In the genomic region with DNA sequence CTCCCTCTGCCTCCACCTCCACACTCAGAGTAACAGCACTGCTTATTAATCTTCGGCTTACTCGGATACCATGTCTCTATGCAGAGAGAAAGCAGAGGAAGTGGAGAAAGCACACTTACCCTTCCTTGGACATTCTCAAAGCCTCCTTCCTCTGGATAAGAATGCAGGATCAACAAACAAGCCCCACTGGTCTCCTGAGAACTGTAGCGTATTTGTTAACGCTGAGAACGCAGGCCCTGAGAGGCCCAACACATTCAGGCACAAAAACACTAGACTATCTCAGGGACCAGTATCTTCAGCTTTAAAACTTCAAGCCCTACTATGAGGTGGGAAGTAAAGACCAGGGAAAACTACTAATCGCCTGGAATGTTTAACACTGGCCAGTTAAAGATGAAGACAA, we compare ENCODE assay signal across 9 mouse cellular contexts.
DNase-seq lines count a peak whose midpoint lies in the region; ATAC-seq and TF ChIP-seq lines count a peak whose summit lies in the region.
"Had no signal": no experiment of that assay in that cellular context is flagged by ENCODE, and none has a peak within 500 bp of the region (broad histone marks: within the 10 kb centered on the region; RNA-seq: fewer than 3 reads in every experiment).

No protein-coding gene starts in this region.

- 43% methylated on average over 6 of the region's 6 CpGs for WGBS in hindbrain, postnatal 0 days
- WGBS in stomach, embryonic 15.5 days, result 32% methylated on average over 6 of the region's 6 CpGs

- H3K36me3 ChIP-seq in hindbrain, postnatal 0 days (ENCODE audit: insufficient read depth, low read length), result no peaks in the 10 kb centered on the region; the same call in 1 of the 2 replicates
- no peaks in the 10 kb centered on the region for H3K36me3 ChIP-seq in stomach, embryonic 15.5 days

- no peaks in the 10 kb centered on the region for H3K4me1 ChIP-seq in hindbrain, postnatal 0 days (ENCODE audit: insufficient read depth, low read length)
- H3K4me1 ChIP-seq in stomach, embryonic 15.5 days, result no peaks in the 10 kb centered on the region

- H3K9me3 ChIP-seq in hindbrain, postnatal 0 days (ENCODE audit: low read length), result no peaks in the 10 kb centered on the region
- H3K9me3 ChIP-seq in stomach, embryonic 15.5 days, result no peaks in the 10 kb centered on the region

- H3K4me2 ChIP-seq in hindbrain, postnatal 0 days (ENCODE audit: low read depth, low read length), result peak overlapping the region; percentile 37; the same call in 1 of the 2 replicates
- no peak overlapping the region for H3K4me2 ChIP-seq in stomach, embryonic 15.5 days

- intact Hi-C loops in heart, postnatal 25 days (cut with DNase I), result no loop called here

- no peaks in the 10 kb centered on the region for H3K27me3 ChIP-seq in hindbrain, postnatal 0 days (ENCODE audit: insufficient read depth, low read length)
- H3K27me3 ChIP-seq in stomach, embryonic 15.5 days (replicated peaks), result no peaks in the 10 kb centered on the region

- no peak for ATAC-seq in hindbrain, postnatal 0 days
- no peak for ATAC-seq in stomach, embryonic 15.5 days (ENCODE audit: insufficient read depth, low FRiP score, low read depth)
- ATAC-seq in granulocyte monocyte progenitor cell, adult 5-6 weeks (replicated peaks; ENCODE audit: poor library complexity, severe bottlenecking), result no peak

- peak overlapping the region; percentile 84 for H3K27ac ChIP-seq in hindbrain, postnatal 0 days
- peak overlapping the region; percentile 49; the same call in 1 of the 2 replicates for H3K27ac ChIP-seq in stomach, embryonic 15.5 days

- DNase-seq in heart, adult 18-20 months, result peak; percentile 49 to 62
- DNase-seq in heart, postnatal 25 days (ENCODE audit: low spot score), result no peak
- peak; percentile 27 for DNase-seq in lung, postnatal 36 days
- DNase-seq in lung, postnatal 14 days, result no peak
- no peak for DNase-seq in hindbrain, postnatal 0 days (ENCODE audit: low spot score)
- no peak for DNase-seq in adrenal gland, postnatal 25 days
- DNase-seq: kidney, adult 11 months had no signal

- TF ChIP-seq CTCF in hindbrain, postnatal 0 days (IDR thresholded peaks at IDR 0.05; ENCODE audit: low read depth), result no peak

- no peak overlapping the region; the same call in 1 of the 2 replicates for H3K9ac ChIP-seq in hindbrain, postnatal 0 days (replicated peaks; ENCODE audit: low read length)
- no peak overlapping the region for H3K9ac ChIP-seq in stomach, embryonic 15.5 days

- H3K4me3 ChIP-seq in hindbrain, postnatal 0 days (ENCODE audit: low read length), result no peak overlapping the region
- no peak overlapping the region for H3K4me3 ChIP-seq in stomach, embryonic 15.5 days (replicated peaks)

Comparison
In these comparisons a context has a peak if more than half of its experiments do, and no peak if none do; other contexts are left out.
1. DNase-seq: peak in heart, adult 18-20 months (2 of 2) and lung, postnatal 36 days (single experiment); none in heart, postnatal 25 days (single experiment), lung, postnatal 14 days (single experiment), hindbrain, postnatal 0 days (single experiment) and adrenal gland, postnatal 25 days (single experiment).